In the genomic region with DNA sequence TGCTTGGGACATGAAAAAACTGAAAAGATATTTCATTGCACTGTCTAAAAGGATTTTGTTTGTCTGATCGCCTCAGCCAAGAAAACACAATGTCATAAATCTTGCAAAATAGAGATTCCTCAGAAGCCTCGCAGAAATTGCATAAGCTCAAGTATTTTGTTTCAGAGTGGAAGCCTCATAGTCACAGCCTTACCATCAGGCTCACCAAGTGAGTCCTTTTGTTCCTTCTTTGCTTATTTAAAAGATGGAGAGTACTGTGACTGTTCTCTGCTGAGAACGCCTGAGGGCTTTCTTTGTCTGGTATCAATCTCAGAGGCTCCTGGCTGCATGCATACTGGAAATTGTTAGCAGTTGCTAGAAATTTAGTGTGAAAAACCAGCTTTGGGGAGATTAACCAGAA, we compare ENCODE assay signal across 16 mouse cellular contexts.
DNase-seq lines count a peak whose midpoint lies in the region; ATAC-seq and TF ChIP-seq lines count a peak whose summit lies in the region.
"Had no signal": no experiment of that assay in that cellular context is flagged by ENCODE, and none has a peak within 500 bp of the region (broad histone marks: within the 10 kb centered on the region; RNA-seq: fewer than 3 reads in every experiment).

No protein-coding gene starts in this region.

- no peak for TF ChIP-seq CTCF in forebrain, postnatal 0 days (IDR thresholded peaks at IDR 0.05; ENCODE audit: low read depth)
- TF ChIP-seq CTCF in lung, adult 2 months (IDR thresholded peaks at IDR 0.05; ENCODE audit: insufficient read depth, low read length): no peak

- H3K27ac ChIP-seq in forebrain, postnatal 0 days (ENCODE audit: low read depth, low read length): no peak overlapping the region; the same call in 1 of the 2 replicates
- H3K27ac ChIP-seq in forebrain, embryonic 15.5 days (replicated peaks): no peak overlapping the region
- H3K27ac ChIP-seq in lung, embryonic 15.5 days: peak overlapping the region; percentile 52; the same call in 1 of the 2 replicates
- H3K27ac ChIP-seq: liver, embryonic 13.5 days had no signal

- ATAC-seq in forebrain, postnatal 0 days: peak; percentile 29
- ATAC-seq in forebrain, embryonic 15.5 days (replicated peaks): no peak
- ATAC-seq in lung, embryonic 15.5 days (ENCODE audit: borderline replicate concordance, extremely low read depth, low FRiP score, low TSS enrichment): peak; percentile 49; the same call in 1 of the 2 replicates
- ATAC-seq in megakaryocyte, adult 5-6 weeks (ENCODE audit: poor library complexity, severe bottlenecking): 0 out of 2 replicates have a peak, but pooled peaks have one; percentile 30
- ATAC-seq in CD4-positive, CD25-positive, alpha-beta regulatory T cell, adult 4 months: no peak
- ATAC-seq: intestine, embryonic 16.5 days; Patski had no signal

- no peak overlapping the region for H3K9ac ChIP-seq in forebrain, postnatal 0 days
- H3K9ac ChIP-seq in forebrain, embryonic 15.5 days (replicated peaks): no peak overlapping the region
- H3K9ac ChIP-seq in lung, embryonic 15.5 days: no peak overlapping the region
- H3K9ac ChIP-seq: liver, embryonic 13.5 days had no signal

- DNase-seq in forebrain, postnatal 0 days: no peak
- no peak for DNase-seq in lung, adult 2 months
- peak; percentile 39 for DNase-seq in embryo, embryonic 11 days
- DNase-seq in heart, adult 11 months: no peak
- DNase-seq: B cell, adult 2 months; cerebellum, adult 8-10 months; gastrocnemius, postnatal 10 days; liver, embryonic 13.5 days; thymus, adult 18-20 months had no signal

- H3K36me3 ChIP-seq in forebrain, postnatal 0 days (ENCODE audit: insufficient read depth): no peaks in the 10 kb centered on the region
- H3K36me3 ChIP-seq in forebrain, embryonic 15.5 days: no peaks in the 10 kb centered on the region
- no peaks in the 10 kb centered on the region for H3K36me3 ChIP-seq in lung, embryonic 15.5 days
- H3K36me3 ChIP-seq: liver, embryonic 13.5 days had no signal

- H3K4me1 ChIP-seq in forebrain, postnatal 0 days (ENCODE audit: insufficient read depth): no peaks in the 10 kb centered on the region
- H3K4me1 ChIP-seq in forebrain, embryonic 15.5 days: peaks cover 12% of the 10 kb centered on the region; the same call in 1 of the 2 replicates
- no peaks in the 10 kb centered on the region; the same call in 1 of the 2 replicates for H3K4me1 ChIP-seq in lung, embryonic 15.5 days
- H3K4me1 ChIP-seq in lung, adult 2 months (ENCODE audit: control insufficient read depth, insufficient read depth, low read length): no peaks in the 10 kb centered on the region
- H3K4me1 ChIP-seq: liver, embryonic 13.5 days had no signal

- no peaks in the 10 kb centered on the region for H3K9me3 ChIP-seq in forebrain, postnatal 0 days (ENCODE audit: low read length)
- no peaks in the 10 kb centered on the region for H3K9me3 ChIP-seq in forebrain, embryonic 15.5 days
- no peaks in the 10 kb centered on the region for H3K9me3 ChIP-seq in lung, embryonic 15.5 days
- H3K9me3 ChIP-seq: liver, embryonic 13.5 days had no signal

- H3K27me3 ChIP-seq in forebrain, postnatal 0 days (ENCODE audit: insufficient read depth, low read length): no peaks in the 10 kb centered on the region
- no peaks in the 10 kb centered on the region for H3K27me3 ChIP-seq in forebrain, embryonic 15.5 days
- no peaks in the 10 kb centered on the region for H3K27me3 ChIP-seq in lung, embryonic 15.5 days
- H3K27me3 ChIP-seq: liver, embryonic 13.5 days; Patski had no signal

- no peak for TF ChIP-seq POLR2A in lung, adult 2 months (IDR thresholded peaks at IDR 0.05; ENCODE audit: borderline replicate concordance, extremely low read depth, low read depth, low read length)

- H3K4me2 ChIP-seq in forebrain, postnatal 0 days (ENCODE audit: low read depth): no peak overlapping the region
- no peak overlapping the region for H3K4me2 ChIP-seq in forebrain, embryonic 15.5 days (replicated peaks)
- no peak overlapping the region for H3K4me2 ChIP-seq in lung, embryonic 15.5 days
- H3K4me2 ChIP-seq: liver, embryonic 13.5 days had no signal

- H3K4me3 ChIP-seq in forebrain, postnatal 0 days (ENCODE audit: low read depth, low read length): no peak overlapping the region
- no peak overlapping the region for H3K4me3 ChIP-seq in forebrain, embryonic 15.5 days
- no peak overlapping the region for H3K4me3 ChIP-seq in lung, embryonic 15.5 days
- no peak overlapping the region for H3K4me3 ChIP-seq in lung, adult 2 months (replicated peaks; ENCODE audit: extremely low read depth, low read depth, low read length)
- H3K4me3 ChIP-seq: erythroblast, embryonic 14.5 days; liver, embryonic 13.5 days had no signal

- WGBS in forebrain, postnatal 0 days: 33% methylated on average over 3 of the region's 3 CpGs
- WGBS in forebrain, embryonic 15.5 days: 28% methylated on average over 3 of the region's 3 CpGs
- WGBS in lung, embryonic 15.5 days: 37% methylated on average over 3 of the region's 3 CpGs
- WGBS in lung, adult 2 months: 48% methylated on average over 3 of the region's 3 CpGs

Comparison
In these comparisons a context has a peak if more than half of its experiments do, and no peak if none do; other contexts are left out.
1. ATAC-seq: peak in forebrain, postnatal 0 days (single experiment), lung, embryonic 15.5 days (single experiment) and megakaryocyte, adult 5-6 weeks (single experiment); none in forebrain, embryonic 15.5 days (single experiment) and CD4-positive, CD25-positive, alpha-beta regulatory T cell, adult 4 months (single experiment).